Mouse (Mus musculus): ENCODE measurements around the gene Nhsl2. TPM values are rescaled to one million over a fixed set of nuclear protein-coding genes. Genes with fewer than 3 reads are reported as not detected.

Gene Nhsl2
- polyA plus RNA-seq, 1 experiment = 4.8 TPM

DNA sequence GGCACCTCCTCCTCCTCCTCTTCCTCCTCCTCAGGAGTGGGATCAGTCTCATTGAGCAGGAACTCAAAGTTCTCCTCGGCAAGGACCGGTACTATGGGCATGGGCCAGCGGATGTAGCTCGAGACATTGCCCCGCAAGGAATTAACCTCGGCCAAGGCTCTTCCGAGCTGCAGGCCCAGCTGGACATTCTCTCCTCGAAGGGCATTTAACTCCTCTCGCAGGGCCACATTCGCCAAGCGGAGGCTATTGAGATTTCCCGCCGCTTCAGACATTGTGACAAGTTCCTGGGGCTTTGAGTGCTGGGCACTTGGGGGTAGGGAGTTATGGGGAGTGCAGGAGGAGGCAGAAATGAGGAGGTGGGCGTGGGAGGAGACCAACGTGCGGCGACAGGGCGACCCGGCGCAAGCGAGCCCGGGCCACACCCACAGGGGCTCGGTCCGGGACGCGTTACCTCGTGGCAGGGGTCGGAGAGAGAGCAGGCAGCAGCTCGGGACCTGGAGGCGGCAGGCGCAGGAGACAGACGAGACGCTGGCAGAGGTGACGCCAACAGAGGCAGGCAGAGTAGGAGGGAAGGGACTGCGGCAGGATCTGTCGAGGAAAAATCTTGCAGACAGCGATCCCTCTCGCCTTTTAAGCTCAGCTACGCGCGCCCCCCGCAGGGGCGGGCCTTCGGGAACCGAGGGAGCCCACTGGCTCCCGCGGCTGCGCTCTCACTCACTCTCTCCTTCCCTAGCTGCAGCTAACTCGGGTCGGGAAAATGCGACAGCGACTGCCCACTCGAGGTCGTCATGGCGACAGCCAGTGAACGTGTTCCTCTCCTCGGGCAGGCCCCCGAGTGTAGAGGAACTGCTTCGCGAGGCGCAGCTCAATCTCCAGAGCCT lies 221.6 kb downstream of the Nhsl2 start, which contains the start of gene Rtl5:
TSS of gene Rtl5 (minus strand) at position 714 of the 881 bp plus-strand sequence.
- Histone ChIP-seq H3K4me3 (replicated peaks; ENCODE audit: extremely low read depth, low read depth, low read length) (peak within 1 kb of the TSS; percentile 65), H3K4me1 (ENCODE audit: control insufficient read depth, insufficient read depth, low read length) (peaks cover 9% of the 10 kb centered on the region)
- peak; percentile 53 for DNase-seq
- 28% methylated on average over 61 of the region's 61 CpGs for WGBS
- TF ChIP-seq CTCF (IDR thresholded peaks at IDR 0.05; ENCODE audit: insufficient read depth, low read length) = no peak
- TF ChIP-seq POLR2A (IDR thresholded peaks at IDR 0.05; ENCODE audit: borderline replicate concordance, extremely low read depth, low read depth, low read length) = 0 out of 2 replicates have a peak, but pooled peaks have one; percentile 8

DNA sequence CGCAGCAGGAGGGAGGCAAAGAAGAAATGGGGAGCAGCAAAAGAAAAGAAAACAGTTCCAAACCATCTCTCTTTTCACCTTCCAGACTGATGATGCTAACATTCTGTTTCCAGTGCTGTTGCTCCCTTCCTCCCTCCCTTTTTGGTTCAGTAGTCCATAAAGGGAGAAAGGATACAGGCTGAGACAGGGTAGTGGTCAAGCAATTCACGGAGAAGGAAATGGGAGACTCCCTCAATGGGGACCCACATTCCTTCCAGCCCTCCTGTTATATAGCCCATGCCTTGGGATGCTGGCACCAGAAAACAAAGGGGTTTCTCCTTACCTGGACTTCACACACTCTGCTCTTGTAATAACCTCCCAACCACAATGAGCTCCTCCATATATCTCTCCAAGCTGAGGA lies 222.3 kb downstream of the Nhsl2 start:
- H3K4me1 ChIP-seq (ENCODE audit: control insufficient read depth, insufficient read depth, low read length) = peaks cover 6% of the 10 kb centered on the region
- WGBS = 42% methylated on average over 2 of the region's 2 CpGs
- TF ChIP-seq CTCF (IDR thresholded peaks at IDR 0.05; ENCODE audit: insufficient read depth, low read length) = no peak
- no peak overlapping the region for H3K4me3 ChIP-seq (replicated peaks; ENCODE audit: extremely low read depth, low read depth, low read length)
- no peak for DNase-seq

DNA sequence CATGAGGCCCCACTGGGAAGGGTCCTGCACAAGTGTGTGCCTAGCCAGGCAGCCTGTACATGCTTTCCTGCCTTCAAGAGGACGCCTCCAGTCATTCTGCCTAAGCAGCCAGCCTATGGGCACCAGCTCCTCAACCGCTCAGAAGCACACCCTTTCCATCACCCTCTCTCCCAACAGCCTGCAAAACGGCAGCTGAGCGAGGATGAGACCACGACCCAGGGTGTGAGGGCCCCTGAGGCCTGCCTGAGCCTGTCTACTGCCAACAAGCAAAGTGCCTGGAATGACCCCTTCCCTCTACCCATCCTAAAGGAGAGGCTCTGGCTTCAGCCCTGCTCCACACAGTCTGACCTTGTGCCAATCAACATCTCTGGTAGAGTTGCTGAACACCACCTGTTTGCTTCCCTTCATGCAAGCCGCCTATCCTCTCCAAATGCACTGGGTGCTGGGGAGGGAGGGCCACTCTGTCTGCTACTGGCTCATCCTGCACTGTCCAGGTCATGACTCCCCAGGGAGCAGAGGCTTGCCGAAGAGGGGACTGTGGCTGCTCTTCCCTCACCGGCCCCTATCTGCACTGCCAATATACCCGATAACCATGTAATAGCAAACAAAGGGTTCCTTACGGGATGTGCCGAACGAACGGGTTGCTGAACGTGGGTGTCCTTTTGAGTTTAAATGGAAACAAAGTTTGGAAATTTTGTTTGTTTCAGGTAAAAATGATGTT lies 224.6 kb downstream of the Nhsl2 start:
- H3K4me1 ChIP-seq (ENCODE audit: control insufficient read depth, insufficient read depth, low read length) = peaks cover 6% of the 10 kb centered on the region
- no peak for DNase-seq
- 91% methylated on average over 14 of the region's 14 CpGs for WGBS
- no peak overlapping the region for H3K4me3 ChIP-seq (replicated peaks; ENCODE audit: extremely low read depth, low read depth, low read length)
- no peak for TF ChIP-seq POLR2A (IDR thresholded peaks at IDR 0.05; ENCODE audit: borderline replicate concordance, extremely low read depth, low read depth, low read length)
- TF ChIP-seq CTCF (IDR thresholded peaks at IDR 0.05; ENCODE audit: insufficient read depth, low read length) = no peak

DNA sequence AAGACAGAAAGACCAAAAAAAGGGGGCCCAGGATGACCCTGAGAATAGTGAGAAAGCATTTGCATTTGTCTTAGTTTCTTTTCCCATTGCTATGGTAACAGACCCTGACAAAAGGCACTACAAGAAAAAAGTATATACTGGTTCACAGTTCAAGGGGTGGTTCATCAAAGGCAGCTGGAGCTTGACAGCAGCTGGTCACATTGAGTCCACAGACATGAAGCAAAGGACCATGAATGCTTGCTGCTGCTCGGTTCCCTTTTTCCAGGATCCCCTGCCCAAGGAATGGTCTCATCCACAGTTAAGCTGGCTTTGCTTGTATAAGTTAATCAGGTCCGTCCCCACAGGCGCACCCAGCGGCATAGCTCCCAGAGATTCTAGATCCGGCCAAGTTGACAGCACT lies 225.2 kb downstream of the Nhsl2 start:
- WGBS = 84% methylated on average over 5 of the region's 5 CpGs
- H3K4me1 ChIP-seq (ENCODE audit: control insufficient read depth, insufficient read depth, low read length) = peaks cover 6% of the 10 kb centered on the region
- no peak overlapping the region for H3K4me3 ChIP-seq (replicated peaks; ENCODE audit: extremely low read depth, low read depth, low read length)
- TF ChIP-seq POLR2A (IDR thresholded peaks at IDR 0.05; ENCODE audit: borderline replicate concordance, extremely low read depth, low read depth, low read length) (no peak), CTCF (IDR thresholded peaks at IDR 0.05; ENCODE audit: insufficient read depth, low read length) (no peak)
- DNase-seq = no peak

DNA sequence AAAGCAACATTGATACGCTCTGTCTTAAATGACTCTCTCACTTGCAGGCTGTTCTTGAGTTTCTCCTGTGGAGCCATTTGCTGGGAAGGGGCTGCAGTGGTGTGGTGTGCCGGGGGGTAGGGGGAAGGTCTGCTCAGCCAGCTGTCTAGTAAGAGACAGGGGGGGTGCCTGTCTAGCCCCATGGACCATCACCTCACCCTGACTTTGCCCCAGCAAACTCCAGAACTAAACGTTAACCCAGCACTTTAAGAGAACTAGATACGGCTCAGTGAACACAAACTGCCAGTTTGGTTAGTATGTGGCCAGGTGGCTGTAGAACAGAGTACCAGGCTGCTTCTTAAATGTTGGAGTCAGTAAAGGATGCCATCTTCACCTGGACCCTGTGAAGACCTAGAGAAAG lies 226.0 kb downstream of the Nhsl2 start:
- Histone ChIP-seq H3K4me3 (replicated peaks; ENCODE audit: extremely low read depth, low read depth, low read length) (no peak overlapping the region), H3K4me1 (ENCODE audit: control insufficient read depth, insufficient read depth, low read length) (peaks cover 4% of the 10 kb centered on the region)
- TF ChIP-seq CTCF (IDR thresholded peaks at IDR 0.05; ENCODE audit: insufficient read depth, low read length) = no peak
- no peak for TF ChIP-seq POLR2A (IDR thresholded peaks at IDR 0.05; ENCODE audit: borderline replicate concordance, extremely low read depth, low read depth, low read length)
- DNase-seq = no peak
- 82% methylated on average over 4 of the region's 4 CpGs for WGBS

DNA sequence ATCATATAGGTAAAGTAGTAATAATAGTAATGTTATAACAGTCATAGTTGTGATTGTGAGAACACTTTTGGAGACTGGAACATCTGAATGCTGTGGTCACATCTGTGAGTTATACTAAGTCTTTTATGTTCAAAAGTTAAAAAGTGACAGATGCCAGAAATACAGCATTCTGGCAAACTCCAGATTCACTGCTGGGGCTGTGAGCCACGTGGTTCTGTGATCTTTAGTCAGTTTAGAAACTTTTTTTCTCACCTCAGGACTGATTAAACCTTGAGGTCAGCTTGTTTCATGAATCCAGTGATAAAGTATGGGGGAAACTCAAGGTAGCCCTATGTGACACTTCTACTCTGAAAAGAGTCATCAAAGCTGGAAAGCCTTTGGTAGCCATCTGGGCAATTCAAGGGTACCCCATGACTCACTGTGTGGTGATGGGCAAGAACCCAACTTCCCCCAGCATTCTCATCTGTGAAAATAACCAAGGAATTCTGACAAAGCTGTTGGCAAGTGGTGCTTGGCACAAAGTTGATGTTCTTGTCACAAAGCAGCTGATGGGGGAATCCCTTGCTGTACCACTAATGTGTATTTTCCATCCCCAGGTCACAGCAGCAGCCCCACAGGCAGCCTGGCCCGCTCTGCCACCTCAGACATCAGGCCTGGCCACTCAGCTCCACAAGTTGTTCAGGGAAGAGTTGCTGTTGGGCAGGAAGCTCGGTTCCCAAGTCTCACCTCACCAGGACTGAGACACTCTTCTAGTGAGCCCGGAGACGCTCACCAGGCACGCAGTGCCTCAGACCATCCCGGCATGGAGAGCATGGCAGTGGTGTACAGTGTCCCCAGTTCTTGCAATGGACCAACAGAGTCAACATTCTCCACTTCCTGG lies 227.9 kb downstream of the Nhsl2 start:
- 79% methylated on average over 7 of the region's 7 CpGs for WGBS
- Histone ChIP-seq H3K4me3 (replicated peaks; ENCODE audit: extremely low read depth, low read depth, low read length) (no peak overlapping the region), H3K4me1 (ENCODE audit: control insufficient read depth, insufficient read depth, low read length) (no peaks in the 10 kb centered on the region)
- no peak for TF ChIP-seq POLR2A (IDR thresholded peaks at IDR 0.05; ENCODE audit: borderline replicate concordance, extremely low read depth, low read depth, low read length)
- TF ChIP-seq CTCF (IDR thresholded peaks at IDR 0.05; ENCODE audit: insufficient read depth, low read length) = no peak
- DNase-seq = no peak

DNA sequence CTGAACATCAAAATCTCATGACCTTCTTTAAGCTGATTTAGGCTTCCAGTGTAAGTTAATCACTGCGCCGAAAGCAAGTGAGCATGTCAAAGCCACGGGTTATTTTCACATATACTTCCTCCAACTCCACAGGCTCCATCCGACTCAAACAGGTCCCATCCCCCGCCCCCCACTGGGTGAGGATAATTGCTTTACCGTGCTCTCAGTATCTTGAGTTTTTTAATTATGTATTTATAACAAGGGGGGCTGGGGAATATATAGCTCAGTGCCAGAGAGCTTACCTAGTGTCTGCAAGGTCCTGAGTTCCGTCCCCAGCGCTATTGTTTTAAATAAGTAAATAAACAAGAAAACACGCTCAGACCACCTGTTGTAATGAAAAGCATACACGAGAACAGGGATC lies 231.9 kb downstream of the Nhsl2 start:
- TF ChIP-seq CTCF (IDR thresholded peaks at IDR 0.05; ENCODE audit: insufficient read depth, low read length) (no peak), POLR2A (IDR thresholded peaks at IDR 0.05; ENCODE audit: borderline replicate concordance, extremely low read depth, low read depth, low read length) (no peak)
- no peak for DNase-seq
- H3K4me3 ChIP-seq (replicated peaks; ENCODE audit: extremely low read depth, low read depth, low read length) = no peak overlapping the region
- no peaks in the 10 kb centered on the region for H3K4me1 ChIP-seq (ENCODE audit: control insufficient read depth, insufficient read depth, low read length)
- WGBS = 69% methylated on average over 10 of the region's 10 CpGs

DNA sequence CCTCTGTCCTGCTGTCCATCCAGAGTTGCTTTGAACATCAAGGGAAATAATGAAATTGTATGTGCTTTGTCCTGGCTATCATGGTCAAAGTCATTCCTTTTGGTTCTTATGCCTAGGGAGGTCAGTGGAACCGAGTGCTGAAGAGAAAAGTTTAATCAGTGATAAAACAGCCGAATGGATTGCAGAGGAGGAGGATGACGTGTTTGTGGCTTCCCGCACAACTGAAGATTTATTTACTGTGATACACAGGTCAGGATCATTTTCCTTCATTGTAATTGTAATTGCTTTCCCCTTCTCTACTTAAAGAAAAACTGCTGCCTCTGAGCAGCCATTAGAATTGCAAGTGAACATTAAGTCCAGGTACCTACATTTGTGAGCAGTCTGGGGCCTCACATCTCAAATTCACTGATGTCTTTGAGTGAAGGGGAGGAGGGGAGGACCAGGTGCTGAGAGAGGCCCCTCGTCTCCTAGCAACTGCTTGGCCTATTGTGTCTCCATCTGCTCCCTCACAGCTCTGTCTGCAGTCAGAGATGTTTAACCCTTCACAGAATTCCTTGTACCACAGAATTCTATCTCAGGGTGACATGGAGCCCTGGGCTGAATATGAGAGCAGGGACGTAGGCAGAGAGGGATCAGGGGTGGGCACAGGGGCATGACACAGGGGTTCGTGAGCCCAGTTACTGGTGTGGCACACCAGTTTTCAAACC lies 232.5 kb downstream of the Nhsl2 start:
- no peak for DNase-seq
- Histone ChIP-seq H3K4me3 (replicated peaks; ENCODE audit: extremely low read depth, low read depth, low read length) (no peak overlapping the region), H3K4me1 (ENCODE audit: control insufficient read depth, insufficient read depth, low read length) (no peaks in the 10 kb centered on the region)
- no peak for TF ChIP-seq POLR2A (IDR thresholded peaks at IDR 0.05; ENCODE audit: borderline replicate concordance, extremely low read depth, low read depth, low read length)
- no peak for TF ChIP-seq CTCF (IDR thresholded peaks at IDR 0.05; ENCODE audit: insufficient read depth, low read length)
- 72% methylated on average over 7 of the region's 7 CpGs for WGBS
